Mouse (Mus musculus): ENCODE data around the gene Ms4a5.
"Not testable (repeated sequence)": the region's sequence is repeated elsewhere in the genome, so short reads cannot be mapped to it uniquely, and the experiment has no call there.

Ms4a5 gene

GRCm38 (mm10) chr19:11283773-11284172 is at the start of gene Ms4a5:
TSS of gene Ms4a5 (minus strand) at chr19:11283873.
- no peak for DNase-seq (ENCODE audit: low spot score)

GRCm38 (mm10) chr19:11321123-11321522 is 37.5 kb upstream of the Ms4a5 start:
- DNase-seq (ENCODE audit: low spot score): no peak

GRCm38 (mm10) chr19:11316786-11317185 is 33.1 kb upstream of the Ms4a5 start:
- no peak for DNase-seq (ENCODE audit: low spot score)

GRCm38 (mm10) chr19:11314354-11314753 is 30.7 kb upstream of the Ms4a5 start, which contains the start of gene Ms4a14:
TSS of gene Ms4a14 (minus strand) at chr19:11314454.
- DNase-seq (ENCODE audit: low spot score): no peak

GRCm38 (mm10) chr19:11308888-11309287 is 25.2 kb upstream of the Ms4a5 start:
- DNase-seq (ENCODE audit: low spot score): no peak

- DNase-seq (ENCODE audit: low spot score): not testable (repeated sequence)
Observed at GRCm38 (mm10) chr19:11299529-11299928, 15.9 kb upstream of the Ms4a5 start.

- no peak for DNase-seq (ENCODE audit: low spot score)
Observed at GRCm38 (mm10) chr19:11298939-11299338, 15.3 kb upstream of the Ms4a5 start.

- DNase-seq (ENCODE audit: low spot score): not testable (repeated sequence)
Observed at GRCm38 (mm10) chr19:11293616-11294015, 9.9 kb upstream of the Ms4a5 start.

GRCm38 (mm10) chr19:11292990-11293389 is 9.3 kb upstream of the Ms4a5 start:
- DNase-seq (ENCODE audit: low spot score): peak; percentile 14

GRCm38 (mm10) chr19:11280223-11280622 is 3.5 kb downstream of the Ms4a5 start:
- no peak for DNase-seq (ENCODE audit: low spot score)

- no peak for DNase-seq (ENCODE audit: low spot score)
Observed at GRCm38 (mm10) chr19:11276431-11276830, 7.2 kb downstream of the Ms4a5 start.

- DNase-seq (ENCODE audit: low spot score): no peak
Observed at GRCm38 (mm10) chr19:11266956-11267355, 16.7 kb downstream of the Ms4a5 start.

GRCm38 (mm10) chr19:11266052-11266845 is 17.4 kb downstream of the Ms4a5 start, which contains the start of gene Ms4a1:
TSS of gene Ms4a1 (minus strand) at chr19:11266241.
- DNase-seq (ENCODE audit: low spot score): no peak

GRCm38 (mm10) chr19:11264602-11265185 is 19.0 kb downstream of the Ms4a5 start:
- DNase-seq (ENCODE audit: low spot score): no peak

- no peak for DNase-seq (ENCODE audit: low spot score)
Observed at GRCm38 (mm10) chr19:11263549-11263948, 20.1 kb downstream of the Ms4a5 start.

GRCm38 (mm10) chr19:11262932-11263331 is 20.7 kb downstream of the Ms4a5 start:
- DNase-seq (ENCODE audit: low spot score): not testable (repeated sequence)

GRCm38 (mm10) chr19:11261522-11261921 is 22.2 kb downstream of the Ms4a5 start:
- DNase-seq (ENCODE audit: low spot score): no peak

GRCm38 (mm10) chr19:11244230-11244629 is 39.4 kb downstream of the Ms4a5 start:
- no peak for DNase-seq (ENCODE audit: low spot score)

- no peak for DNase-seq (ENCODE audit: low spot score)
Observed at GRCm38 (mm10) chr19:11242560-11242959, 41.1 kb downstream of the Ms4a5 start.

GRCm38 (mm10) chr19:11235820-11236219 is 47.9 kb downstream of the Ms4a5 start:
- no peak for DNase-seq (ENCODE audit: low spot score)

- no peak for DNase-seq (ENCODE audit: low spot score)
Observed at GRCm38 (mm10) chr19:11234921-11235735, 48.5 kb downstream of the Ms4a5 start.

GRCm38 (mm10) chr19:11234244-11234643 is 49.4 kb downstream of the Ms4a5 start:
- no peak for DNase-seq (ENCODE audit: low spot score)
